Mouse (Mus musculus): Measurements from ENCODE around the gene Btbd10.

Gene Btbd10

DNA sequence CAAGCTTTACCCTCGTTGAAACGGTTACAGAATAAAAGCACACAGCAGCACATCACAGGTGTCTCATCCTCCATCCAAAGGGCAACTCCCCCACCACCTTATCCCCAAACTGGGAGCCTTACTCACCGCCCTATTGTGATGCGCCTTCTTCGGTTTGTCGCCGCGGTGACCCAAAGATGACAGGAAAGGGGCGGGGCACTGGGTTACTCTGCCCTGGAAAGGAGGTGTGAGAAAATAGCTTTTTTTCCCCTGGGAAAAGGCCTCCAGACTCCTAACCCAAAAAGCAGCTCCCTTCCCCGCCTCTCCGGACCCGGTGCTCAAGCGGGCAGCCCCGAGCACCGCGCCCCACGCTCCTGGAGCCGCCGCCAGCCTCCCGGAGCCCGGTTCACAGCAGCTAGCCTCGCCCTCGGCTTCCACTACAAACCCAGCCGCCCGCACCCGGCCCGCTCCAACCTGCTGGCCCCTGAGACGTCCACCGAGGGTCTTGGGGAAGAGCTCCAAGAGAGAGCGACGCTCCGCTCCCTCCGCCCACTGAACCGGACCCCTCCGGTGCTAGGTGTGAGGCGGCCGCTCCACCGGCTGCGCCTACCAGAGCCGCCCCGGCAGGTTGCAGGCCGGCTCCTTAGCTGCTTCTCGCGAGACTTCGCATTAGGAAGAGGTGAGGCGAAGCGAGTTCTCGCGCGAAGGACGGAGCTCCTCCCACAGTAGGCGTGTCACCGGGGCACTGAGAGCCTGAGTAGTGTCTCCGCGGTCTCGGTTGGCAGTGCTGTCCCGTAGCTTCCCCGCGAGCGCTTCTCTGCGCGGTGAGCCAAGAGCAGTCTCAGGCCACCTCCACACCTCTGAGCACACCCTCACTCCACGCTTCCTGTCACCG, at the start of gene Btbd10:
Btbd10 (minus strand) TSS at position 647 of the 874 bp plus-strand sequence.
- peak; percentile 98 to 99 for DNase-seq

DNA sequence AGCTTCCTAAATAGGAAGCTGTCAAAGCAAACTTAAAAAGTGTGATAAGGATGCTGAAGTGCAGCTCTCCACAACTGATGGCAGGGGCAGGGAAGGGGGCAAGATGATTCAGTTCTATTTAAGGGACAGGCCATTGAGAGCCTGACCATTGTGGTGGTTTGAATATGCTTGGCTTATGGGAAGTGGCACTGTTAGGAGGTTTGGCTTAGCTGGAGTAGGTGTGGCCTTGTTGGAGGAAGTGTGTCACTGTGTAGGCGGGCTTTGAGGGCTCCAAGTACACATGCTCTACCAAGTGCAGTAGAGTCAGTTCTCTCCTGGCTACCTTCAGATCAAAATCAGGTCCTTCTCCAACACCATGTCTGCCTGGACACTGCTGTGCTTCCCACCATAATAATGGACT, 47.3 kb upstream of the Btbd10 start:
- no peak for DNase-seq

DNA sequence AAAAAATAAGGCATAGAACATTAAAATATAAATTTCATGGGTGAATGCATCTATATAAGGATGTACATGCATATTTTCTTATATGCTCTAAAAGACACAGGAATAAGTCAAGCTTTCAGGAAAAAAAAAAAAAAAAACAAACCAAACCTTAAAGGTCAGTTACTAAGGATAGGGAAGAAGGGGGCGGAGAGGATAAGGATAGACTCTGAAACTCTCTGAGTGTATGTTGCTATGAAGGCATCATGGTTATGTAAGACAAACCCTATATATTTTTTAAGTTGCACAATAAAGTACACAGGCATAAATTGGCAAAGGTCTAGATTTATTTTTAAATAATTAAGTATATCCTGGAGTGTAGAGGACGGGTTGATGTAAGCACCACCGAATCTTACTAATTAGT, 46.1 kb upstream of the Btbd10 start:
- DNase-seq = no peak

DNA sequence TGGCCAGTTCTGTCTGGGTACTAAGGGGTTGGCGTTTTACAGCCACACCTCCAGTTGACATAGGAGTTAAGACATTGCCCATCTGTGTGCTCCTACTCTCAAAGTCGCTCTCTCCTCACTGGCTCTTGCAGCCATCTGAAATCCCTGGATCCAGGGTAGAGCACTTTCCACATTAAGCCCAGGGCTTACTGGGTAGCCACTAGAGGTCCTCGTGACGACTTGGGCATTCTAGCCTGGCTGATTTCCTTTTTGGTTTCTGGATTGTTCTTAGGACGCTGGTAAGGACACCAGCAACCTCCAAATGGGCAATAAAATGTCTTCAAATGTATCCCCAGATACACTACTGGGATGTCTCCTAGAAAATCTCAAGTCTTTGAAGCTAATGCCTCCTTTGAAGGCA, 39.5 kb upstream of the Btbd10 start:
- peak in 1 of 2 experiments; percentile 2 for DNase-seq

DNA sequence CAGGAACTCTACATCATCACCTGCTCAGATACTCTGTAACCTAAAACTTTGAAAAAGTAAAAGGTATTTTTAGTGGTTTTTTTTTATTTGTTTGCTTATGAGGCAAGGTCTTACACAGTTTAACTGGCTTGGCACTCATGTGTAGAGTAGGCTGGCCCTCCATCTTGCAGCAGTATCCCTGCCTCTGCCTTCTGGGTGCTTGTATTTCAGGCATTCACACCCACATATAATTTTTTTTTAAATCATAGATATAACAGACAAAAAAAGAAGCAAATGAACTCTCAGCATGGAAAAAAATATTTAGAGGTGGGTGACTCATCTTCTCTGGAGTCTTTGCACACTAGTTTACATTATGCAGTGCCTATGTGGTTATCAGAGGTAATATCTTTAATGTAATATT, 28.9 kb upstream of the Btbd10 start:
- no peak for DNase-seq

DNA sequence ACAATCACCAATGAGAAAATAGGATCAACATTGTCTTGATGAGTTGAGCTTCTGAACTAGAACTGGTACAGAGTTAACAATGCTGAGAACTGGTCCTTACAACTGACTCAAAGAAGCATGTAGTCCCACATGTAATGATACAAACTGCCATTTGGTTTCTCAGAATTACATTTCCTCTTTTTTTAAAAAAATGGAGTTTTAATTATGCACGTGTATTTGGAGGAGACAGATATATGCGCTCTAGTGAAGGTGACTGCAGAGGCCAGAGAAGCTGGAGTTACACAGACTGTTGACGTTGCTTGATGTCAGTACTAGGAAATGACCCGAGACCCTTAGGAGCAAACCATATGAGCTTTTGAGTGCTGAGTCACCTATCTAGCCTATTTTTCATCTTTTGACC, 27.5 kb upstream of the Btbd10 start:
- DNase-seq = no peak

DNA sequence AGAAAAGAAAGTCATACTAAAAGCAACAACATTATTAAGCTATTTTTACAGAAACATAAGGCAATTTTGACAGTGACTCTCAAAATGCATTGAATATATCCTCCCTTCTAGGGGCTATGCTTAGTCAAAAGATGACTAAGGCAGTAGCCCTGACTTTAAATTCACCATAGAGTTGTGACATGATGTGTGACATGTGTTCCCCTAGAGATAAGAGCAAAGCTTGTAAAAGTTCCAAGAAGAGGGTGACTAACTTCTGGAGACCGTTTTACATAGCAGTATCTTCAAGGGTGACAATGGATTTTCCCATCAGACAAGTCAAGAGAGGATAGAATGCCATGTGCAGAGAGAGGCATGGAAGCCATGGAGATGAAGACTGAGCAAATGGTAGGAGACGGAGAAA, 22.4 kb upstream of the Btbd10 start:
- no peak for DNase-seq

DNA sequence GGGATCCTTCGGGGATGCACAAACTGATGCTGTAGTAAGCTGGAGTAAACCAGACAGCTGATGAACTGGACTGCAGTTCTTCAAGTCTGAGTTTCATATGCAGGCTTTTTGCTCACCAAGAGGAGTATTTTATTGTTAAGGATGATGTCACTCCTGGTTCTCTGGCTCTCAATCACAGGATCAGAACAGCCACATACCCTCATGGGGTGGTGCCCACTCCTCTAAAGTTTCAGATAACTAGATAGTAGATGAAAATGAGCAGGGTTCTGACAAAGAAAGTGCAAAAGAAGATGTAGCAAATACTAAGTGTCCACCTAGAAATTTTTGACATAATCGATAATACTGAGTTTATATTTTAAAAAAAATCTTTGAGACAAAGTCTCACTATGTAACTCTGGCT, 19.3 kb upstream of the Btbd10 start, which contains the start of gene Pth:
Pth (minus strand) TSS at position 101 of the 400 bp plus-strand sequence.
- no peak for DNase-seq

DNA sequence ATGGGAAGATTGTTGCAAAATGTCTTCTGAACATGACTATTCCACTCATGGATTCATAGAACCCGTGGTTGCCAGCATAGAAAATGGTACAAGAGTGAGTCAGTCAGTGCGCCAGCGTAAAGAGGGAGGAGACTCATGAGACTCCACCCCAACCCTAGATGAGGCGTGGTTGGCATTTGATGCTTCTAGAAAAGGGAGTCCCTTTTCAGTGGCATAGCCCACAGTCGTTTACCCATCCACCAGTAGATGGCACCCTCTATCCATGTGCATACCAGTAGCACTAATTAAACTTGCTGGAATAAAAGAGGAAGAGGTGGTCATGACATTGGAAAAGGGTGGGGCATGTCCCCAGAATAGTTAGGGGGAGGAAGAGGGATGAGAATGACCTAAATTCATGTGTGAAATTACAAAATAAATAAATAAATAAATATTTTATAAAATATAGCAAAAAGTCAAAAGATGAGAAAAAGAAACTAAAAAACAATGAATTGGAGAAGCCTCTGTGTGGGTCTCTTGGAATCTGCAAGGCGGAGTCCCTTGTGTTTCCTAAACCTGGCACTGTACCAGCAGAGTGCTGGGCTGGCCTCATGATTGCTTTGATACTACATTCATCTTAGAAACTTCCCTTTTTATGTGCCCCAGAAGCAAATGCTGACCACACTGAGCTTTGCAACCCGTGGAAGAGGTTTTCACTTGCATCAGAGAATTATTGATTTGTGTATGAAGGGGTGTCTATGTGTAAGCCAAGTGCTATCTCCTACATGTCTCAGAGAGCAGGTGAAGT, 8.9 kb upstream of the Btbd10 start:
- DNase-seq = peak; percentile 78 to 88

DNA sequence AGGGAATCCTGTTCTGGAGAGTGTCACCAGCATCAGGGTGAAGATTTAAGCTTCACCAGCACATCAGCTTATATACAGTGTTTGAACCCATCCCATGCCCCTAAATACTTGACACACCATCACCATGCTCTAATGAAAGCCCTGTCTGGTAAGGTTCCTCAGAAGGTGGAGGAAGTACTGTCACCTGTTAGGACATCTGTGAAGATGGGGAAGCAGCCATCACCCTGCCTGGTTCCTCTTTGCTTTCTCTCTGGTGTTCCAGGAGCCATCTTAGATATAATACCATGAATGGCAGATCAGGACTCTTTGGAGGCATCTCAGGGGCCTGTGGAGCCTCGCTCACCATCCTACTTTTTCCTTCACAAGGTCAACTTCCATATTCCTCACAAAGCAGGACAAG, 3.5 kb upstream of the Btbd10 start:
- no peak for DNase-seq

DNA sequence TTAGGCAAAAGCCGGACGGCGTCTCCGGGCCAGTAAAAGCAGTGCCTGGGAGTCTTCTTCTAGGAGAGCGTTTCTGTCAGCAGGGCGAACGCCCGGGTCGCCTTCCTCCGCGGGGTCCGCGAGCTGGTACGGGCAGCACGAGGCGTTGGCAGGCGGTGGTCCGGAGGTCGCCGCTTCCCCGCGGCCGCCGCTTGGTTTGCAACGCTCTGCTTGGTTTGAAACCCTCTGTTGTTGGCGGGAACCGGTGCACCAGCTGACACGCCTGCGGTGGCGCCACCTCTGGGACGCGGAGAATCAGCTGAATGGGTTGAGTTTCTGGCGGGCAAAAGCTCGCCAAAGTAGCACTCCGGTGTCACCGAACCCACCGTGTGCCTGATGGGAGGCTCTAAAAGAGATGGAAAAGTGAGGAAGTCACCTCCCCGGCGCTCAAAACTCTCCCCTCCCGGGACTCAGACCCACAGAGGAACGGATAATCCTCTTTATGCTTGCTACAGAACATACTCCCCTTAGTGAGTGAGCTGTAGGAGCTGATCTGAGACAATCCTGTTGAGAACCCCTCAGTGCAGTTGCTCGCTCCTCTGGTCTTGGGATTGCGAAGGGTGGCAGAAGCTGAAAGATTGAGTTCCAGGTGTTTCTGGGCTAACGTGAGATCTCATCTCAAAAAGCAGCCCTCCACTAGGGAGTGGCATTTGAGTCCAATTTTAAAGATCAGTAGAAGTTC, 588 bp upstream of the Btbd10 start:
- peak; percentile 78 to 81 for DNase-seq

DNA sequence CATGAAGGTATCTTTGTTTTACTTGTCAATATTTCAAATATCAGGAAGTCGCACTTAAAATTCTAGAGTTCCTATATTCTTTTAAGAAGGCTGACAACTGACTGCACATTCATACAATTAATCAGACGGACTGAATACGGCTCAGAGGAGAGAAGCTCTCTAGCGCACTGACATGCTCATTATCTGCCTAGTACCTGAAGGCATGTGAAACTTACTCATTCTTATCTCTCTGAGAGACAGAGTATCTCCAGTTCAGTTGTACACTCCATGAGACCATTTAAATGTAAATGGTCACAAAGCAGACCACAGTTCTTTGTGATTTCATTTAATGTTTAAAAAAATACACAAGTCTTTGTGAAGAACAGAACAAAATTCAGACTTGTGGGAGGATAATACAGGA, 1.8 kb downstream of the Btbd10 start:
- no peak for DNase-seq

DNA sequence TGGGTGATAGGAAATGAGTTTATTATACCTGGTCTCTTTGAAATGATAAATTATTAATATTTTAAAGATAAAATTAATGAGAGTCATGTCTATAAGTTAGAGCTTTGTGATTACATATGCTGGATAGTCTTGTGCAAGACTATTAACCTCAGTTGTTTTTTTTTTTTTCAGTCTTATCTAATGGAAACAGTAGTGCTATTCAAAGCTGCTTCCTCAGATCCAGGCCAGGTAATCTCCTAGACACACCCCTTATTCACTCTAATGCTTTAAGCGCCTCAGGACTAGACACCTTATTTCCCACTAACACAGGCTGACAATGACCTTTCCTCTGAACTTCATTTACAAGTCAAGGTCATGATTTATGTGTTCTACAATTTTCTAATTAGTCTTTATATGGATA, 20.1 kb downstream of the Btbd10 start:
- no peak for DNase-seq

DNA sequence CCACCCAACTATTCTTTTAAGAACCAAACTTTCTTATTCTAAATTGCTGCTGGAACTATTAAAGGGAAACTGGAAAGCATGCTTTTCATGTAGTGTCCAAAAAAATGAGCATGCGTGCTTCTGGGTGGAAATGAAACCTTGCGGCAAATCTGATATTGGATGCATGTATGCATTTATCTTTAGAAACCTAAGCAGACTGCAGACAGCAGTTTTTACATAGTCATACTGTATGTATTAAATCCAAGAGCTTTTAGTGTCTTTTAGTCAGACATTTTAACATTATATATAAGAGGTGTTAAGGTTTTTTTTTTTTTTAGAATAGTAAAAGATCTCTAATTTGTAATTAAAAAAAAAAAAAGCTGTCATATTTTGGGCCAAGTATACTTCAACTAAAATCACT, 21.5 kb downstream of the Btbd10 start:
- no peak for DNase-seq

DNA sequence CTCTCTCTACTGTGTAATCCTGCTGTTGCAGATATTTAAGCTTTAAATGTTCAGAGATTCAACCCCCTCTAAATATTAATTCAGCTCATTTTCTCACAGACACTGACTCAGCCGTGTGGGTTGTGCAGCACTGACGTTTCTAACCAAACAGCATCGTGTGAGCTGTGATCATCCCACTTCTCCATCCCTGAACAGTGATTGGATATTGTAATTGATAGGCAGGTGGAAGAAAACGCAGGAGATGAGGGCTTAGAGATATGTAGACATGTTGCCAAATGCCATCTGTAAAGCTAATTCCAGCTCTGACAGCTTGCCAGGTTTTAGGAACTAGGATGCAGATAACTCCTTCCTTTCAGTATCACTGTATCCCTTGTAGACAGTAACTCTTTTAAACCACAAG, 21.9 kb downstream of the Btbd10 start:
- DNase-seq = no peak

DNA sequence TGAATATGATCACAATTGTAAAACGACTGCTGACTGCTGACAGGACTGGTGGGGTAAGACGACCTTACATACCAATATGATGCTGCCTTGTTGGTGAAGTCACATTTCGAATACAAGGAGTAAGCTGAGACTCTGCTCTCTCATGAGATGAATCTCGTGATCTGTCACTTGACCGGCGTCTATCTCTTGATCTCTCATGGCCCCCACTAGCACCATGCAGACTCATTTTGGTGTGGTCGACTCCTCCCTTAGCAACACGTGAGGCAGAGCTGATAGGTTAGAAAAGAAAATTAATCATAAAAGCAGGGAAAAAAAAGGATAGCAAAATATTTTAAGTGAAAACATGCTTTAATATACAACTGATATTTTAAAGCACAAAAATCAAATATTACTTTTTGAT, 33.9 kb downstream of the Btbd10 start:
- no peak for DNase-seq

DNA sequence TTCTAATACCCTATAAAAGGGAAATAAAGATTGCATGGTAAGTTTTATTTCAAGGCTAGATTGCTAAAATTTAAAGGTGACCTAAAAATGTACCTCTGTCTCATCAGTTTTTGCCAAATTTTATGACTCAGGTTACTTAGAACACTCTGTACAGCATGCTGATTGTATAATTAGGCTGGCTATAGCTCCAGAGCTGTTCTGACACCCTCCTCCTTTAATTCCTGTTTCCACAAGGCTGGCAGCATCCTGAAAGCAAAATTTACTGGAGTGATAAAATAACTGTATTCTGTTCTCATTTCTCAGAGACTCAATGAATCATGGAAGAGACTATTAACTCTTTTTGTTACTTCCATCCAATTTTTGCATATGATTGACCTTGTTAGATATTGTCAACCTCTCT, 35.2 kb downstream of the Btbd10 start:
- no peak for DNase-seq

DNA sequence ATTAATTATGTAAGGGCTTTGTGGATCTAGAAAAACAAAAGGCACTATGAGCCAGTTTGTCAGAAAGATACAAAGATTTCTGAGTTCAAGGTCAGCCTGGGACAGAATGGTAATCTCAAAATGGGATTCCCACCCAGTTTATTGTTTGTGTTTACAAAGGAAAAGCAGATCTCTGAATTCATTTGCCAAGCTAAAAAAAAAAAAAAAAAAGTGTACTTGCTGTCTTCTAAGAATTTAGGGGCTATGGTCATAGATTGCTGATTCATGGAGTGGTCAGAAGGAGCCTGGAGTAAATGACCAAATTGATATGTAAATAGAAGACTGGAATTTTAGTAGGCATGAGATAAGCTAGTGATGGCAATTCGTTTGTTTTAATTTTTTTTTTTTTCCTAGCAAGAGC, 49.1 kb downstream of the Btbd10 start:
- DNase-seq = no peak

DNA sequence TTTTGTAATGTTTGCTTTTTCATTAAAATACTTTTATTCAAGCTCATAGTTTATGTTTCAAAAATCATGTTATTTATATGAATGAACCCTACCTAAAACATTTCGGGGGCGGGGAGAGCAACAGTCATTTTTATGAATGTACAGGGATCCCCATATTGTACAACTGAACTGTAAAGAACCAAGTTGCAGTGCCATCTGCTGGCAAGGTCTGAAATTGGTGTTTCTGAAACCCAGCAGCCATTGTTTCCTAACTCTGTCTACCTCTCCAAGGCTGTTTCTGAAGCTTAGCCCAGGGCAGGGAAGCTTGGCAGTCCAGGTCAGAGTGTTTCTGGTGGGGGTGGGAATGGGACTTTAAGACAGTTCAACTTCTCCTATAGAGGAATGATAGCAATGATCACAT, 57.4 kb downstream of the Btbd10 start:
- peak; percentile 26 to 36 for DNase-seq

DNA sequence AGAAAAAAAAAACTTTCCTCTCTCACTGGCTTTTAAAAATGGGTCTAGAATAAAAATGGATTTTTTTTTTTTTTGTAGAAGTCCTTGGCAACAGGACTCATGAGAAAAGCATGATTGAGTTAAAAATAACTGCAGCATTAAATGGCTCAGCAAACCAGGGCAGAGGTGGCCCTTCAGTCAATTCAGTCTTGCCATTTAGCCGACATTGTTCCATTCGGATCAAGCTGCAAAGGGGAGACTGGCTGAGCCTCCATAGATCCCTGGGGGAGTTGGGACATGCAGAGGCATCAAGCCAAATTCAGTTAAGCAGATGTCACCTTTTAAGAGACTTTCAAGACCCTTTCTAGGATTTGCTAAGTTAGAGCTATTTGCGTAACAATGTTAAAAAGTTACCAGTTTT, 59.1 kb downstream of the Btbd10 start:
- DNase-seq = no peak

DNA sequence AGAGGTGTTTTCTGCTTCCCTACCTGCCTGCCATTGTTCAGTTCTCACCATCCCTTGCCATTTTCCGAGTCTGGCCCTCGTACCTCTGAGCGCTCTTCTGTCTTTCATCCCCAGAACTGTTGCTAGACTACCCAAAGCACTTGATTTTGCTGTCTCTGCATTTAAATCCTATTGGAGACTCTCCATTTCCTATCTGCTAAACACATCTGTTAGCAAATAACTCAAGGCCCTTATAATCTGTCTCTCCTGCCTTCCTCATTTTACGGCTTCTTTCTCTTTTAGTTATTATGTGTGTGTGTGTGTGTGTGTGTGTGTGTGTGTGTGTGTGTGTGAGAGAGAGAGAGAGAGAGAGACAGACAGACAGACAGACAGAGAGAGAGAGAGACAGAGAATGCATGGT, 71.4 kb downstream of the Btbd10 start:
- no peak for DNase-seq

DNA sequence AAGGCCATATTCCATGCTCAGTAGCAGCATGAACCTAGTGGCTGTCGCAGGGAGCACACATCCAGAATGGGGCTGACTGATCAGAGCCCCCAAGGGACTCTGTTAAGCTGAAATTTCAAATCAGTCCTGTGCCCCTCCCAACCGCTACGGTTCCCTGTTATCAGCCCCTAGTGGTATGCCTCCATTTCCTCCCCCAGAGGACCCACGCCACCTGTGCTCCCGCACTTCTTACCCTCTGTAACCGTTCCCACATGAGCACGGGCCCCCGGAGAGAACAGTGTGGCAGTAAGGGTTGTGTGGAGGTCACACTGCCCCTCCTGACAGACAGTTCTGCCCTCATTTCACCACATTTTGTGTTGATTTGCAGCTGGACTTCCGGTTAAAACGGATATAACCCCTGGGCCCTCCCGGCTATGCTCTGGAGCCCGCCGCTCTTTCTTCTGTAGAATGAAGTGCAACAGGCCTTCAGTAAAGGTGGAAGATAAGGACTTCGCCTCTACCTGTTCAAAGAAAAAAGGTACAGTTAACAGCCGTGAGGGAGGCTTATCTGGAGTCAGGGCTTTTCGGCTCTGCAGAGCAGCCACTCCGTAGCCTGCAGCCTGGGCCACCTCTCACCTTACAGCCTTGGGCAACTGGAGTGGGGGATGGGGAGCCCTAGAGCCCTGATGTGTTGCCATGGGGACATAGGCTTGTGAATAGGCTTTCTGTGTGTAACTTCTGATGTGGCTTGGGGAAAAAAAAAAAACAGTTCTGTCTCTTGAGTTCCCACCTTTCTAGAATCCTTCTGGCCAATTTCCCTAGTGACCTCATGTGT, 73.9 kb downstream of the Btbd10 start:
- DNase-seq = peak in 1 of 2 experiments; percentile 11

DNA sequence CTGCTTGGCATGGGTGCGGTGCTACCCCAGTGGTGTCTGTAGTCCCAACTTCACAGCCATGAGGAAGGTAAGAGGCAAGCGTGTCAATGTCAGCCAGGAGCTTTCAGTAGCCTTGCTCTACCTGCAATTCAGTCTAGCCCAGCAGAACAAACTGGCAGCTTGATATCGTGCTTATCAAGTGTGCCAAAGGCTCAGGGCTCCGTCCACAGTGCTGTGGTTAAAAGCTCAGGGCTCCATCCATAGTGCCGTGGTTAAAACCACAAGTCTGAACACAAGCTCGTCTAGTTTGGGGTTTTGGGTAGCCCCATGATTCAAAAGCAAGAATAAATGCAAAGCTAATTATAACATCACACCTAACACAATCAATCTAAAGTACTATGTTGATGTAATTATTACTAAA, 74.6 kb downstream of the Btbd10 start:
- no peak for DNase-seq
